Mouse (Mus musculus): ENCODE results near the gene Fermt1. TPM values are rescaled to one million over a fixed set of nuclear protein-coding genes. Genes with fewer than 3 reads are reported as not detected.

Fermt1 gene
- polyA plus RNA-seq, 1 experiment from 2014 or later: not detected

DNA sequence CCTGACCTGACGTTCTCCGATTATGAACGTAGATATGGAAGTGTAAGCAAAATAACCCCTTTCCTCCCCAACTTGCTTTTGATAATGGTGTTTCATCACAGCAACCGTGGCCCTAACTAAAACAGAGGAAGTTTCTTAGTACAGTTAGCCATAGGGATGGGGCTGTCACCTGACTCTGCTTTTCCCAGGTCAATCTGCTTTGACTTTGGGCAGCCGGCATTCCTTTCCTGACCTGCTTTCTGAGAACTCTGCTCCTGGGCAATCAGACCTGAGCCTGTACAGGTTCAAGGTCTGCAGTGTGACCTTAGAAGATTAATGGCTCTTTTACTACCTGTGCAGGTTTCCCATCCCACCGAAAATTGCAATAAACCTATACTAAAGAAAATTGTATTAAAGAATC lies 1.3 kb upstream of the Fermt1 start:
- 85% methylated on average over 6 of the region's 6 CpGs for WGBS

GRCm38 (mm10) chr2:132944711-132945325 lies 888 bp downstream of the Fermt1 start:
- Histone ChIP-seq H3K27me3 (ENCODE audit: control insufficient read depth, insufficient read depth, low read length) (peaks cover 27% of the 10 kb centered on the region), H3K9ac (replicated peaks; ENCODE audit: low read depth, low read length) (peak overlapping the region; percentile 8), H3K4me1 (ENCODE audit: control insufficient read depth, insufficient read depth, low read length) (peaks cover 9% of the 10 kb centered on the region; the same call in 1 of the 2 replicates), H3K4me2 (ENCODE audit: low read depth, low read length) (peak overlapping the region; percentile 60), H3K9me3 (ENCODE audit: control insufficient read depth, low read length) (no peaks in the 10 kb centered on the region), H3K27ac (ENCODE audit: low read depth, low read length) (no peak overlapping the region), H3K36me3 (ENCODE audit: control insufficient read depth, insufficient read depth, low read length) (no peaks in the 10 kb centered on the region), H3K4me3 (ENCODE audit: low read depth, low read length) (peak overlapping the region; percentile 29)
- ATAC-seq (ENCODE audit: low read depth): no peak; the same call in 1 of the 2 replicates
- WGBS: 6% methylated on average over 24 of the region's 24 CpGs

More for the DNA sequence above, 1.3 kb upstream of the Fermt1 start:
- Histone ChIP-seq H3K27me3 (ENCODE audit: control insufficient read depth, insufficient read depth, low read length) (peaks cover 27% of the 10 kb centered on the region), H3K27ac (ENCODE audit: low read depth, low read length) (no peak overlapping the region), H3K9me3 (ENCODE audit: control insufficient read depth, low read length) (no peaks in the 10 kb centered on the region), H3K36me3 (ENCODE audit: control insufficient read depth, insufficient read depth, low read length) (no peaks in the 10 kb centered on the region), H3K4me2 (ENCODE audit: low read depth, low read length) (no peak overlapping the region), H3K4me1 (ENCODE audit: control insufficient read depth, insufficient read depth, low read length) (peaks cover 9% of the 10 kb centered on the region; the same call in 1 of the 2 replicates), H3K4me3 (ENCODE audit: low read depth, low read length) (no peak overlapping the region), H3K9ac (replicated peaks; ENCODE audit: low read depth, low read length) (no peak overlapping the region)
- ATAC-seq (ENCODE audit: low read depth): no peak

- Histone ChIP-seq H3K4me2 (ENCODE audit: low read depth, low read length) (no peak overlapping the region), H3K36me3 (ENCODE audit: control insufficient read depth, insufficient read depth, low read length) (no peaks in the 10 kb centered on the region), H3K4me3 (ENCODE audit: low read depth, low read length) (no peak overlapping the region), H3K9me3 (ENCODE audit: control insufficient read depth, low read length) (no peaks in the 10 kb centered on the region), H3K27ac (ENCODE audit: low read depth, low read length) (no peak overlapping the region), H3K4me1 (ENCODE audit: control insufficient read depth, insufficient read depth, low read length) (peaks cover 9% of the 10 kb centered on the region; the same call in 1 of the 2 replicates), H3K9ac (replicated peaks; ENCODE audit: low read depth, low read length) (no peak overlapping the region), H3K27me3 (ENCODE audit: control insufficient read depth, insufficient read depth, low read length) (peaks cover 27% of the 10 kb centered on the region)
- WGBS: 35% methylated on average over 13 of the region's 13 CpGs
- ATAC-seq (ENCODE audit: low read depth): no peak
Measured at GRCm38 (mm10) chr2:132943997-132944396, 1.7 kb downstream of the Fermt1 start.

DNA sequence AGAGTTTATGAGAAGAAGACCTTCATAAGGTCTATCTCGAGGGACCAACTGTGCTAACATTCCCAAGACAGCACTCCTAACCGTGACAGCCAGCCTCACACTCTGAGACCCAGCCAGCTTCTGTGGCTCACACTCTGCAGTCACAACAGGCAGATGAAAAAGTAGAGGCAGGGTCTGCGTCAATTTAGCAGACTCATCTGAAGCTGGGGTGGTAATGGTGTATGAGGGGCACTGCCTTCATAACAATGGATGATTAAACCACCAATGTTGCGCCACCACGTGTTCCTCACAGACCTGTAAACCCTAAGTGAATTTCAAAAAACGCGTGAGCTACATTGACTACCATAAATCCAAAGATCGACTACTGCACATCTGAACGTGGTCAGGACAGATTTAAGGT lies 2.1 kb downstream of the Fermt1 start:
- peaks cover 27% of the 10 kb centered on the region for H3K27me3 ChIP-seq (ENCODE audit: control insufficient read depth, insufficient read depth, low read length)
- peaks cover 9% of the 10 kb centered on the region; the same call in 1 of the 2 replicates for H3K4me1 ChIP-seq (ENCODE audit: control insufficient read depth, insufficient read depth, low read length)
- ATAC-seq (ENCODE audit: low read depth): no peak
- no peaks in the 10 kb centered on the region for H3K9me3 ChIP-seq (ENCODE audit: control insufficient read depth, low read length)
- no peak overlapping the region for H3K4me3 ChIP-seq (ENCODE audit: low read depth, low read length)
- no peaks in the 10 kb centered on the region for H3K36me3 ChIP-seq (ENCODE audit: control insufficient read depth, insufficient read depth, low read length)
- no peak overlapping the region for H3K27ac ChIP-seq (ENCODE audit: low read depth, low read length)
- no peak overlapping the region for H3K9ac ChIP-seq (replicated peaks; ENCODE audit: low read depth, low read length)
- WGBS: 50% methylated on average over 9 of the region's 9 CpGs
- no peak overlapping the region for H3K4me2 ChIP-seq (ENCODE audit: low read depth, low read length)

DNA sequence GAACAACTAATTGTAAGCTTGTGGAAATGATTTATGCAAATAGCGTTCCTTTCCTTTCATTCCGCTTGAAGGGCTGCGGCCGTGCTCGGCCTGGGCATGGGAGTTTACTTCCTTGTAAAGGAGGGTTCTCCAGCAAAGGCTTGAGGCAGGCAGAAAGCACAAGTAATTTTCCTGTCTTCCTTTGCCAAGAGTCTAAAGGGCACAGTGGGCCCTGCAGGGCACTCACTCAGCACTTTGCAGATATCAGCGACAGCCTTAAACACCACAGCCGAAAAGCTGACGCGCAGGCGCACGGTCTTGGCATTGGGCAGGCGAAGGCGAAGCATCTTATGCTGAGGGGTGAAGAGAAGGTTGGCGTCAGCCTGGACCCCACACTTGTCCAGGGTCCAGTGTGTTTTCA lies 6.7 kb downstream of the Fermt1 start:
- ATAC-seq (ENCODE audit: low read depth): no peak

DNA sequence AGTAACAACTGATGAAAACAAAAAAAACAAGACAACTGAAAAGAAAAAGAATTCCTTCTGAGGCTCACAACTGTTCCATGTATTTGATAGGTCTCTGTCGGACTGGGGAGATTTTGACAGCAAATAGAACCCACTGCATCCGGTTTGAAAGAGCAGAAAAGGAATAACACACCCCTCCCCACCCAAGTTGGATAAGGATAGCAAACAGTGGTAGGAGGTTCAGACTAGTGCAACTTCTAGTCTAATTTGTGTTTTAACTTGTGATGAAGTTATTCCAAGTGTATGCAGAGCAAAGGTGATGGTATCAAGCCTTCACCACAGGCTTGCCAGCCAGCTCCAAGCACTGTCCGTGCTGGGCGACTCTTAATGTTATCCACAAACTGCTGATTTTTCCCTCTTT lies 9.5 kb downstream of the Fermt1 start:
- no peak overlapping the region for H3K4me3 ChIP-seq (ENCODE audit: low read depth, low read length)
- H3K9ac ChIP-seq (replicated peaks; ENCODE audit: low read depth, low read length): no peak overlapping the region
- no peaks in the 10 kb centered on the region for H3K4me1 ChIP-seq (ENCODE audit: control insufficient read depth, insufficient read depth, low read length)
- no peaks in the 10 kb centered on the region for H3K27me3 ChIP-seq (ENCODE audit: control insufficient read depth, insufficient read depth, low read length)
- no peaks in the 10 kb centered on the region for H3K36me3 ChIP-seq (ENCODE audit: control insufficient read depth, insufficient read depth, low read length)
- H3K27ac ChIP-seq (ENCODE audit: low read depth, low read length): no peak overlapping the region
- ATAC-seq (ENCODE audit: low read depth): no peak
- no peak overlapping the region for H3K4me2 ChIP-seq (ENCODE audit: low read depth, low read length)
- 85% methylated on average over 4 of the region's 4 CpGs for WGBS
- no peaks in the 10 kb centered on the region for H3K9me3 ChIP-seq (ENCODE audit: control insufficient read depth, low read length)

More for the DNA sequence above, 6.7 kb downstream of the Fermt1 start:
- Histone ChIP-seq H3K9ac (replicated peaks; ENCODE audit: low read depth, low read length) (no peak overlapping the region), H3K9me3 (ENCODE audit: control insufficient read depth, low read length) (no peaks in the 10 kb centered on the region), H3K36me3 (ENCODE audit: control insufficient read depth, insufficient read depth, low read length) (no peaks in the 10 kb centered on the region), H3K27ac (ENCODE audit: low read depth, low read length) (no peak overlapping the region), H3K27me3 (ENCODE audit: control insufficient read depth, insufficient read depth, low read length) (peaks cover 7% of the 10 kb centered on the region; the same call in 1 of the 2 replicates), H3K4me1 (ENCODE audit: control insufficient read depth, insufficient read depth, low read length) (no peaks in the 10 kb centered on the region), H3K4me3 (ENCODE audit: low read depth, low read length) (no peak overlapping the region), H3K4me2 (ENCODE audit: low read depth, low read length) (no peak overlapping the region)
- WGBS: 77% methylated on average over 14 of the region's 14 CpGs

GRCm38 (mm10) chr2:132934711-132935110 lies 11.0 kb downstream of the Fermt1 start:
- Histone ChIP-seq H3K36me3 (ENCODE audit: control insufficient read depth, insufficient read depth, low read length) (no peaks in the 10 kb centered on the region), H3K9ac (replicated peaks; ENCODE audit: low read depth, low read length) (no peak overlapping the region), H3K4me2 (ENCODE audit: low read depth, low read length) (no peak overlapping the region), H3K4me1 (ENCODE audit: control insufficient read depth, insufficient read depth, low read length) (no peaks in the 10 kb centered on the region), H3K27ac (ENCODE audit: low read depth, low read length) (no peak overlapping the region), H3K27me3 (ENCODE audit: control insufficient read depth, insufficient read depth, low read length) (no peaks in the 10 kb centered on the region), H3K9me3 (ENCODE audit: control insufficient read depth, low read length) (no peaks in the 10 kb centered on the region), H3K4me3 (ENCODE audit: low read depth, low read length) (no peak overlapping the region)
- ATAC-seq (ENCODE audit: low read depth): no peak
- WGBS: 89% methylated on average over 4 of the region's 4 CpGs

DNA sequence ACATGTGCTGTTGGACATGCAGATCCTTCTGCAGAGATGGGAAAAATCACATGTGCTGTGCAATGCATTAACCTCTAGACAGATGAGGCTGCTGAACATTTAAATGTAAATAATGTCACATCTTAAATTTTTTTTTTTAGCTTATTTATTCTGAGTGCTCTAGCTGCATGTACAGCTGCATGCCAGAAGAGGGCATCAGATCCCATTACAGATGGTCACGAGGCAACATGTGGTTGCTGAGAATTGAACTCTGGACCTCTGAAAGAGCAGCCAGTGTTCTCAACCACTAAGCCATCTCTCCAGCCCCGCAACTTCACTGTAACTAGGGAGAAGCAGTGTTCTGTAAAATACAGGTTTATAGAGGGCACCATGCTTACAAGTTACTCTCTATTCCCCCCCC lies 11.6 kb downstream of the Fermt1 start:
- H3K9ac ChIP-seq (replicated peaks; ENCODE audit: low read depth, low read length): no peak overlapping the region
- no peak overlapping the region for H3K4me3 ChIP-seq (ENCODE audit: low read depth, low read length)
- H3K27me3 ChIP-seq (ENCODE audit: control insufficient read depth, insufficient read depth, low read length): no peaks in the 10 kb centered on the region
- no peak for ATAC-seq (ENCODE audit: low read depth)
- no peaks in the 10 kb centered on the region for H3K36me3 ChIP-seq (ENCODE audit: control insufficient read depth, insufficient read depth, low read length)
- H3K9me3 ChIP-seq (ENCODE audit: control insufficient read depth, low read length): no peaks in the 10 kb centered on the region
- no peak overlapping the region for H3K4me2 ChIP-seq (ENCODE audit: low read depth, low read length)
- no peak overlapping the region for H3K27ac ChIP-seq (ENCODE audit: low read depth, low read length)
- no peaks in the 10 kb centered on the region for H3K4me1 ChIP-seq (ENCODE audit: control insufficient read depth, insufficient read depth, low read length)
- WGBS: 81% methylated on average over 2 of the region's 2 CpGs

DNA sequence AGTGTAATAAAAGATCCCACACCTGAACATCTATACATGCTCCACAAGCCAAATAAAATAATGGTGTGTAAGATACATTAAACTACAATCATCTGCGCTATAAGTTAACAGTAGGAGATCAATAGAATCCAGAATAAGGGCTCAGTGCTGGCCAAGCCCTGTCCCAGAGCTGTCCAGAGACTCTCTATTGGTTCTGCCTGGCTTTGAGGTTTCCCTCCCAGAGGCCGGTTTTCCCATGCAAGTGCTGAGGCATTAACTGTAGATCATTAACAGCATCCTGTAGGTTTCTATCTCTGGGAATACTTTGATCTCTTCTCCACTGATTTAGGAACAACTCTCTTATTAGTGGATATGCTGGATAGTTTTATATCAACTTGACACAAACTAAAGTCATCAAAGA lies 16.7 kb downstream of the Fermt1 start:
- Histone ChIP-seq H3K27ac (ENCODE audit: low read depth, low read length) (no peak overlapping the region), H3K4me2 (ENCODE audit: low read depth, low read length) (no peak overlapping the region), H3K27me3 (ENCODE audit: control insufficient read depth, insufficient read depth, low read length) (no peaks in the 10 kb centered on the region), H3K4me3 (ENCODE audit: low read depth, low read length) (no peak overlapping the region), H3K9ac (replicated peaks; ENCODE audit: low read depth, low read length) (no peak overlapping the region), H3K4me1 (ENCODE audit: control insufficient read depth, insufficient read depth, low read length) (no peaks in the 10 kb centered on the region), H3K36me3 (ENCODE audit: control insufficient read depth, insufficient read depth, low read length) (no peaks in the 10 kb centered on the region), H3K9me3 (ENCODE audit: control insufficient read depth, low read length) (no peaks in the 10 kb centered on the region)
- ATAC-seq (ENCODE audit: low read depth): no peak
- WGBS: 78% methylated on average over 2 of the region's 2 CpGs

All from neural tube, embryonic 14.5 days (tissue).